ENCODE assay signal across 8 mouse cellular contexts in the genomic region with DNA sequence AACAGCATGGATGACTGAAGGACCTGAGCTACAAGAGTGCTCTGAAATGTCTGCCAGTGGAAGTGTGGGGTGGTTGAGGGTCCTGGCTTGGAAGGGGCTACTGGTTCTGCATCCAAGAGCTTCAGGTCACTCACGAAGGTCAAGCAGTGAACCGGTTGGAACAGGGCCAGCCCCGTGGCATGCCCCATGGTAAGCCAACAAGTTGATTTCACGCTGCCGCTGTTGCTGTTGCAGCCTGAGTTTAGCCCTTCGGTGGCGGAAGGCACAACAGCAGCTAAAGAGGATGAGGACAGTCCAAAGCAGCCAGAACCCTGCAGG. TPM values are rescaled to one million over a fixed set of nuclear protein-coding genes. Genes with fewer than 3 reads are reported as not detected.
DNase-seq lines count a peak whose midpoint lies in the region; ATAC-seq and TF ChIP-seq lines count a peak whose summit lies in the region.

No protein-coding gene starts in this region.

- TF ChIP-seq CTCF in C2C12 (IDR thresholded peaks at IDR 0.05; ENCODE audit: control insufficient read depth, insufficient read depth, insufficient read length), result no peak

- H3K36me3 ChIP-seq in C2C12 (ENCODE audit: control insufficient read depth, insufficient read depth), result peaks cover 28% of the 10 kb centered on the region
- H3K36me3 ChIP-seq in limb, embryonic 13.5 days, result peaks cover 33% of the 10 kb centered on the region

- 82% methylated on average over 7 of the region's 7 CpGs for WGBS in limb, embryonic 13.5 days

- H3K4me3 ChIP-seq in C2C12 (ENCODE audit: insufficient read depth, poor library complexity, severe bottlenecking), result no peak overlapping the region
- peak overlapping the region; percentile 77 for H3K4me3 ChIP-seq in limb, embryonic 13.5 days

- peak overlapping the region; percentile 13 for H3ac ChIP-seq in C2C12 (ENCODE audit: control insufficient read depth, insufficient read length, low read depth)

- H3K79me2 ChIP-seq in C2C12 (ENCODE audit: control insufficient read depth, insufficient read depth), result peaks cover 81% of the 10 kb centered on the region

- H3K27me3 ChIP-seq in C2C12 (ENCODE audit: control insufficient read depth, insufficient read depth, insufficient read length), result no peaks in the 10 kb centered on the region
- no peaks in the 10 kb centered on the region for H3K27me3 ChIP-seq in limb, embryonic 13.5 days

- peaks cover 24% of the 10 kb centered on the region for H3K79me3 ChIP-seq in C2C12 (ENCODE audit: low read depth)

- H3K4me1 ChIP-seq in limb, embryonic 13.5 days, result peaks cover 57% of the 10 kb centered on the region

- H3K4me2 ChIP-seq in limb, embryonic 13.5 days (replicated peaks), result peak overlapping the region; percentile 91

- DNase-seq in adrenal gland, postnatal 10 days, result peak; percentile 58
- no peak for DNase-seq in adrenal gland, adult 8-10 months
- DNase-seq in heart, postnatal 4 days, result peak; percentile 33
- DNase-seq in thymus, postnatal 4 days, result no peak
- no peak for DNase-seq in left cerebral cortex, adult 18-20 months (ENCODE audit: low spot score in 2 of 2)

- 0 out of 2 replicates have a peak overlapping the region, but pooled peaks have one; percentile 92 for H3K27ac ChIP-seq in limb, embryonic 13.5 days

- no peaks in the 10 kb centered on the region for H3K9me3 ChIP-seq in limb, embryonic 13.5 days

- no peak for ATAC-seq in limb, embryonic 13.5 days (ENCODE audit: low FRiP score, low read depth)
- ATAC-seq in frontal cortex, adult (ENCODE audit: low TSS enrichment), result no peak

- peak overlapping the region; percentile 95 for H3K9ac ChIP-seq in limb, embryonic 13.5 days

TF ChIP-seq in C2C12, 6 proteins besides CTCF, POLR2A, EP300 and RAD21:
- TF ChIP-seq FOSL1 (IDR thresholded peaks at IDR 0.05; ENCODE audit: insufficient read depth, low read length, poor library complexity, severe bottlenecking), result no peak

RNA-seq across cellular contexts. Expression of a gene that starts 1.7 kb away (rescaled TPM):
- 10 to 100 TPM; 61.1 to 82.1 TPM for total RNA-seq in adrenal gland, postnatal 10 days (2021)
- 100 to 1,000 TPM; 100 to 106 (median 105) TPM for total RNA-seq in adrenal gland, adult 8-10 months (2022)
- 82.4 TPM for polyA plus RNA-seq in C2C12 (2012; fragmentation: generic; extraction: Trizol)
- total RNA-seq in heart, postnatal 4 days (2021), result 10 to 100 TPM; 80.4 to 86.8 TPM
- polyA plus RNA-seq in limb, embryonic 13.5 days (2015; fragmentation: Nextera tagmentation; extraction: Ambion mirVana), result 161 and 169 TPM in 2 replicates
- total RNA-seq in left cerebral cortex, adult 18-20 months (2021), result 10 to 100 TPM; 37.2 to 40.2 TPM

RNA-seq across cellular contexts. Expression of a gene that starts 4.4 kb away (rescaled TPM):
- 10 to 100 TPM; 42.7 to 48.9 TPM for total RNA-seq in adrenal gland, postnatal 10 days (2021)
- total RNA-seq in adrenal gland, adult 8-10 months (2022), result 10 to 100 TPM; 45.9 to 91.9 (median 62.8) TPM
- polyA plus RNA-seq in C2C12 (2012; fragmentation: generic; extraction: Trizol), result 32.5 TPM
- total RNA-seq in heart, postnatal 4 days (2021), result 10 to 100 TPM; 11.3 to 12.3 TPM
- polyA plus RNA-seq in limb, embryonic 13.5 days (2015; fragmentation: Nextera tagmentation; extraction: Ambion mirVana), result 42.7 and 45.4 TPM in 2 replicates
- total RNA-seq in left cerebral cortex, adult 18-20 months (2021), result 10 to 100 TPM; 29.6 to 31.8 TPM

RNA-seq across cellular contexts. Expression of a gene that starts 5.5 kb away (rescaled TPM):
- total RNA-seq in adrenal gland, postnatal 10 days (2021), result 10 to 100 TPM; 20.7 to 25.7 TPM
- 10 to 100 TPM; 24.9 to 32.3 (median 28.0) TPM for total RNA-seq in adrenal gland, adult 8-10 months (2022)
- polyA plus RNA-seq in C2C12 (2012; fragmentation: generic; extraction: Trizol), result 33.6 TPM
- 10 to 100 TPM; 14.9 to 17.4 TPM for total RNA-seq in heart, postnatal 4 days (2021)
- 12.4 and 12.8 TPM in 2 replicates for polyA plus RNA-seq in limb, embryonic 13.5 days (2015; fragmentation: Nextera tagmentation; extraction: Ambion mirVana)
- 10 to 100 TPM; 23.1 to 26.3 TPM for total RNA-seq in left cerebral cortex, adult 18-20 months (2021)

RNA-seq across cellular contexts. Expression of a gene that starts 10.9 kb away (rescaled TPM):
- 100 to 1,000 TPM; 109 to 115 TPM for total RNA-seq in adrenal gland, postnatal 10 days (2021)
- total RNA-seq in adrenal gland, adult 8-10 months (2022), result 100 to 1,000 TPM in 1 of 4 experiments, 10 to 100 TPM in 3; 81.6 to 113 (median 89.5) TPM
- 145 TPM for polyA plus RNA-seq in C2C12 (2012; fragmentation: generic; extraction: Trizol)
- total RNA-seq in heart, postnatal 4 days (2021), result 100 to 1,000 TPM; 105 to 120 TPM
- polyA plus RNA-seq in limb, embryonic 13.5 days (2015; fragmentation: Nextera tagmentation; extraction: Ambion mirVana), result 134 and 138 TPM in 2 replicates
- 10 to 100 TPM; 54.5 to 59.6 TPM for total RNA-seq in left cerebral cortex, adult 18-20 months (2021)

RNA-seq across cellular contexts. Expression of a gene that starts 15.6 kb away (rescaled TPM):
- total RNA-seq in adrenal gland, postnatal 10 days (2021), result 10 to 100 TPM; 10.9 to 19.8 TPM
- 10 to 100 TPM; 16.4 to 34.0 (median 19.9) TPM for total RNA-seq in adrenal gland, adult 8-10 months (2022)
- polyA plus RNA-seq in C2C12 (2012; fragmentation: generic; extraction: Trizol), result 42.1 TPM
- total RNA-seq in heart, postnatal 4 days (2021), result 10 to 100 TPM; 11.7 to 13.1 TPM
- 64.7 and 74.1 TPM in 2 replicates for polyA plus RNA-seq in limb, embryonic 13.5 days (2015; fragmentation: Nextera tagmentation; extraction: Ambion mirVana)
- 10 to 100 TPM; 88.3 to 88.8 TPM for total RNA-seq in left cerebral cortex, adult 18-20 months (2021)

Comparison
In these comparisons a context has a peak if more than half of its experiments do, and no peak if none do; other contexts are left out.
1. DNase-seq: peak in adrenal gland, postnatal 10 days (single experiment) and heart, postnatal 4 days (single experiment); none in adrenal gland, adult 8-10 months (single experiment), thymus, postnatal 4 days (single experiment) and left cerebral cortex, adult 18-20 months (0 of 2).